Mouse (Mus musculus) cortical plate, adult 2 months (tissue): Measurements from ENCODE around the gene Tbc1d1.

Experiments used
- CTCF ChIP-seq: fragments of 200-500 bp; IDR thresholded peaks from 2 replicates; pipeline ENCODE4 v1.5.1; 2011; ENCODE audit warnings: mild to moderate bottlenecking, control low read depth, low read length; ENCODE audit not compliant: insufficient read depth; ENCODE audit errors: extremely low read depth
- POLR2A ChIP-seq: fragments of 200-500 bp; IDR thresholded peaks from 2 replicates; pipeline ENCODE4 v1.6.1; 2011; ENCODE audit warnings: mild to moderate bottlenecking, low read length, control low read depth; ENCODE audit not compliant: insufficient read depth; ENCODE audit errors: extremely low read depth

- TF ChIP-seq POLR2A = no peak
- TF ChIP-seq CTCF = no peak
Observed at GRCm38 (mm10) chr5:64153319-64153718, 2.8 kb upstream of the Tbc1d1 start.
